Mouse (Mus musculus): ENCODE measurements around the gene Chst3.
"Not testable (repeated sequence)": the region's sequence is repeated elsewhere in the genome, so short reads cannot be mapped to it uniquely, and the experiment has no call there.

Gene Chst3

DNA sequence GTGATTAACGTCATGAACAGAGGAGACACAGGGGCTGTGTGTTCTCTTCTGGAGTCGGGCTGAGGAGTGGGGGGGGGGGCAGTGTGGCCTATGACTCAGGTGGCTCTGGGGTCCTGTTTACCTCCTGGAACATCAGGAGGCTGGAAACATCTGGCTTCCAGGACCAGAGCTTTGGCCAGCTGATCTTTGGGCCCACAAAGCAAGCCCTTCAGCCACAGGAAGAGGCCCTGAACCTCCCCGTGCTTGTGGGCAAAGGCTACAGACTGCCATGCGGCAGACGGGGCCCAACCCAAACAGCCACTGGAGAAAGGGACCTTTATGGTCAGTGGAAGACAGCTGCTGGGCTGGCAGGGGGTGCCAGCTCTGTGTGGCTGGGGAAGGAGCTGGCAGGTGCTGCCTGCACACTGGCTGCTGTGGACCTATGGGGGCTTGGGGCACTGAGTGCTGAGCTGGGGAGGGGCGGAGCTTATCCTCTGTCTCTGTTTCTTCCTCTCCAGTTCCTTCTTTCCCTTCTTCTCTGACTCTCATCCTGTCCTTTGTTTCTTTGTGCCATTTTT lies 67.9 kb downstream of the Chst3 start:
- DNase-seq, result no peak

DNA sequence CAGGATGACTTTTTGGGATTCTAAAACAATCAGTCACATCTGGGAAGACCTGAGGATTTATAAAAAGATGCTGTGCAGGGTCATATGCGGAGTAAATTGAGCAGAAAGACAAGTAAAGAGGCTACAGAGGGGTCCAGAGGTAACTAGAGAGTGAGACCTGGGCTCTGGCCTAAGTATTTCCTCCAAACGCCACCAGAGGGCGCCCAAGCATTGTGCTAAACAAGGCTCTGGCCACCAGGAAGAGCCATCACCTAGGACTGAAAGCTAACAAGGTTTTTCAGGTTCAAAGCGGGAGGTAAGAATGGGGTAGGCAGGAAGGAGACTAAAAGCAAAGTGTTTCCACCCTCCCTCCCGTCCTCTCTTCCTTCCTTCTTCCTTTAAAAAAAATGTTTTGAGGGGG lies 71.0 kb downstream of the Chst3 start:
- peak; percentile 80 for DNase-seq

DNA sequence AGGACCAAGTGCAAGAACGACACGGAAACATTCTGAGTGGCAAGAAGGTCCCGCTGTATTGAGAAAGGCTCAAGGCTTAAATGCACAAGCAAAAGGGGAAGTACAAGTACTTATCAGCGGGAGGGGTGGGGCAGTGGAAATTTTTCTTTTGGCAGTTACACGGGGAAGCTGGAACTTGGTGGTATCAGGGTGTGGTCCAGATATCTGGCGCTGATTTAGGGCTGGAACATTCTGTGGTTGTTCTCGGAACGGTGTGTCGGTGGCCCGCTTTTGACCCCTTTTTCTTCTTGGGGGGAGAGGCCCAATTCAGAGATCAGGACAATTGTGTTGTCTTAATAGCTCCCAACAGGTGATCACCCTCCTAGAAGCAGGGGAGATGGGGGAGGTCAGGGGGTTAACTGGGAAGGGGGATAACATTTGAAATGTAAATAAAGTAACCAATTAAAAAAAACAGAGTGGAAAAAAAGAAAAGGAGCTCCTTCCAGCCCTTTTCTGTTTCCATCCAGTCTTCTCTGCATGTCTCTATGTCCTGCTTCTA lies 71.5 kb downstream of the Chst3 start:
- DNase-seq, result not testable (repeated sequence)

DNA sequence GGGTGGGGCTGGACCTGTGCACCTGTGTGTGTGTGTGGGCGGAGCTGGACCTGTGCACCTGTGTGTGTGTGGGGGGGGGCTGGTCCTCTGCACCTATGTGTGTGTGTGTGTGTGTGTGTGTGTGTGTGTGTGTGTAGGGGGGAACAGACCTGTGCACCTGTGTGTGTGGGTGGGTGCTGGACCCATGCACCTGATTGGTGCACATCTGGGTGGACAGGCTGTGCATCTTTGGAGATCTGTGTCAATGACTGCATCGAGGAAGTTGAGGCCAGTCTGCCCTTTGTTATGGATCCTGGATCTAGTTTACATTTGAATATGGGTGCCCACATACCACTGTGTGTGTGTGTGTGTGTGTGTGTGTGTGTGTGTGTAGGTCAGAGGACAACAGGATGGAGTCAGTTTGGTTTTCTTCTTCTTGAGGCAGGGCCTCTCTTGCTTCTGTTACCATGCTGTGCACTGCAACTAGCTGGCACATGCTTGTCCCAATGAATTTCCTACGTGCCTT lies 77.4 kb downstream of the Chst3 start:
- no peak for DNase-seq

DNA sequence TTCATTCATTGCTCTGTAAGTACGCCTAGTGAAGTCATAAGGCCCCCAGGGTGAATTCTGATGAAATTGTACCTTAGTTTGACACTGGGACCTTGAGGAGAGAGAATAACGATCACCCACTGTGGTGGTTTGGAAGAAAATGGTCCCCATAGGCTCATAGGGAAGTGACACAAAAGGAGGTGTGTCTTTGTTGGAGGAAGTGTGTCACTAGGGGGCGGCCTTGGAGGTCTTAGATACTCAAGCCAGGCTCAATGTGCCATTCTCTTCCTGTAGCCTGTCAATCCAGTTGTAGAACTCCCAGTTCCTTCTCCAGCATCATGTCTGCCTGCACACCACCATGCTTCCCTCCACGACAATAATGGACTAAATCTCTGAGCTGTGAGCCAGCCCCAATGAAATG lies 78.3 kb downstream of the Chst3 start:
- no peak for DNase-seq

DNA sequence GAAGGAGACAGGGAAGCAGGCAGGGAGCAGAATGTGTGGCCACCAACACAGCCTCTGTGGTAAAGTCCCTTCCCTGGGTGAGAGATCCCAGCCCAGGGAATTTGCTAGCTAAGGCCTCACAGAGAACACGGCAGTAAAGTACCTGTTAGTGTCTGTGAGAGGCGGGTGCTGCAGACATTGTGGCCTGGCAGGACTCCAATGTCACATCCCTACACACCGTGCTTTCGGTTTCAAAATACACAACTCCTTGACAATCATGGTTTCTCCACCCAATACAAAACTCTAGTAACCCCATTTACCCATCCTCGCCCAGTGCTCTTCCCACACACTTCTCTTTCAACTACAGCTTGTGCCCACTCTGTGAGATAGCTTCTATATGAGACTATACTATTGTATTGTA lies 80.4 kb downstream of the Chst3 start:
- no peak for DNase-seq

DNA sequence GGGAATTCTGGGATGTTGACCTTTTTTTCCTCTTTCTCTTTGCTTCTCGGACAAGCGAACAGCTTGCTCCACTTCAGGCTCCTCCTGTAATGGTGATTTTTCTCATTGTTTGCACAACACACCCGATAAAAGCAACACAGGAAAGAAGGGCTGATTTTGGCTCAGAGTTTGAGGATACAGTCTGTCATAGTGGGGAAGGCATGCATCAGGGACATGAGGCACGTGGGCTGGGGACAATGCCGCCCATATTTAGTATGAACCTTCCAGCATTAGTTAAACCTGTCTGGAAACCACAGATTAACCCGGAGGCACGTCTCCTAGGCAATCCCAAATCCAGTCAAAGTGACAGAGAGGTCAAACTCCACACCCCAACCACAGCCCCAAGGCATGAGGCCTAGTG lies 82.1 kb downstream of the Chst3 start:
- no peak for DNase-seq

DNA sequence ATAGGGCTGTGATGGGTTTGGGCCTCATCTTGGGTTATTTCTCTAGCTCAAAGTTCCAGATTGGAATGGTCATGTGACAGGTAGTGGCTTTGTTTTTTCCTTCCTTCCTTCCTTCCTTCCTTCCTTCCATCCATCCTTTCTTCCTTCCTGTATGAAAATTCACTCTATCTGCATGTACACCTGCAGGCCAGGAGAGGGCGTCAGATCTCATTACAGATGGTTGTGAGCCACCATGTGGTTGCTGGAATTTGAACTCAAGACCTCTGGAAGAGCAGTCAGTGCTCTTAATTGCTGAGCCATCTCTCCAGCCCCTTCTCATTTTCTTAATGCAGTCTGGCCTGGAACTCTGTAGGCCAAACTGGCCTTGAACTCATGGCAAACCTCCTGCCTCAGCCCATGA lies 83.0 kb downstream of the Chst3 start:
- DNase-seq, result not testable (repeated sequence)

DNA sequence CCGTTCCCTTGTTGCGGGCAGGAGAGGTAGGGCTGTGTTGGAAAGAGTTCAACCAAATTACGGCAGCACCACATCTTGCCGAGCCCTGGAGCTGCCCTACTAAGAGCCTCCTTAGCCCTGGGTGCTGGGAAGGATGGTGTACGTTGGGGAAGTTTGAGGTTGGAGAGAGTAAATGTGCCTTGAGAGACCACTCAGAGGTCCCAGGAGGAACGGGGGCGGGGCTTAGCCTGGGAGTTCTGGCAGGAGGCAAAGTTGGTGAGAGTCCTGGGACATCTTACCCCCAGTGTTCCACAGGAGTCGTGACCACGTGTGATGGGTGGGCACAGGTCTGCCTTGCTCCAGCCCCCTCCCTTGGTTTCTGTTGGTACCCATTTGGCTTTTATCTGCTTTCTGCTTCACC lies 84.9 kb downstream of the Chst3 start:
- DNase-seq, result no peak

DNA sequence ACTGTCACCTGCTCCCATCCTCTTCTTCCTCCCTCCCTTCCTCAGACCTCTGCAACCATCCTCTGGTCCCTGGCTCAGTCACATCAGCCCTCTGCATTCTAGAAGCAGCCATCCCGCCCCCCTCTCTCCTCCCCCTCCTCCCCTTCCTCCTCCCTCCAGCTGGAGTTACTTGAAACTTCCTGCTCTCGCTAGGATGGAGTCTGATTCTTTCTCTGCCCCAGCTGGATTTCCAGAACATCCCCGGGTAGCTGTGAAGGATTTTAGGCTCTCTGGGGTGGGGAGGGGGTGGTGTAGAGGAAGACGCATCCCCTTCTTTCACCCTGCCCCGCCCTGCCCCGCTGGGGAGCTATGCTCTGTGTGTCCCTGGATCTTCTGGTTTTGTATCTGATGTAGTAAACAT lies 85.6 kb downstream of the Chst3 start:
- no peak for DNase-seq
